Mouse (Mus musculus) hindbrain, embryonic 14.5 days (tissue): Measurements from ENCODE around the gene Rnf103. TPM values are rescaled to one million over a fixed set of nuclear protein-coding genes. Genes with fewer than 3 reads are reported as not detected.

Source experiments
- ATAC-seq: fragments of 200-750 bp; cut with Nextera tagmentation; 2 replicates; pipeline ENCODE4 v1.8.0; 2017; ENCODE audit warnings: moderate number of reproducible peaks, mild to moderate bottlenecking, moderate TSS enrichment, moderate library complexity; ENCODE audit not compliant: low FRiP score
- DNase-seq: peaks from one replicate; pipeline ENCODE4 v3.0.0-alpha.2; 2015; ENCODE audit warnings: low spot score
- H3K27ac ChIP-seq: fragments of 300-500 bp; sonication (generic); 2 replicates; pipeline ENCODE4 v1.5.1; 2014; ENCODE audit warnings: mild to moderate bottlenecking, moderate library complexity
- H3K27me3 ChIP-seq: fragments of 300-500 bp; sonication (generic); 2 replicates; pipeline ENCODE4 v1.6.1; 2014; ENCODE audit warnings: mild to moderate bottlenecking, low read length, mixed read lengths; ENCODE audit not compliant: control insufficient read depth, insufficient read depth
- H3K36me3 ChIP-seq: fragments of 300-500 bp; sonication (generic); replicated peaks from 2 replicates; pipeline ENCODE4 v1.6.1; 2014; ENCODE audit not compliant: control insufficient read depth, insufficient read depth
- H3K4me1 ChIP-seq: fragments of 300-500 bp; sonication (generic); replicated peaks from 2 replicates; pipeline ENCODE4 v1.6.1; 2014; ENCODE audit warnings: antibody characterized with exemption, low read length, mixed read lengths; ENCODE audit not compliant: control insufficient read depth, insufficient read depth
- H3K4me2 ChIP-seq: fragments of 300-500 bp; sonication (generic); replicated peaks from 2 replicates; pipeline ENCODE4 v1.6.1; 2014; ENCODE audit warnings: mild to moderate bottlenecking, moderate library complexity
- H3K4me3 ChIP-seq: fragments of 300-500 bp; sonication (generic); replicated peaks from 2 replicates; pipeline ENCODE4 v1.5.1; 2014; ENCODE audit warnings: mild to moderate bottlenecking, low read length
- H3K9ac ChIP-seq: fragments of 300-500 bp; sonication (generic); 2 replicates; pipeline ENCODE4 v1.6.1; 2014
- H3K9me3 ChIP-seq: fragments of 300-500 bp; sonication (generic); 2 replicates; pipeline ENCODE4 v1.6.1; 2016; ENCODE audit warnings: low read length; ENCODE audit not compliant: control insufficient read depth
- WGBS: fragments of 180-500 bp; shearing (Covaris S2); extraction: QIAGEN DNeasy Blood & Tissue Kit; methylation state at CpG from one replicate; pipeline ENCODE4 v1.1.7; 2014; 5-methylcytosine and 5-hydroxymethylcytosine counted together
- polyA plus RNA-seq: library from polyadenylated mRNA; unstranded; fragments of >200 nt; fragmentation: Nextera tagmentation; extraction: Ambion mirVana; gene quantifications from 2 replicates; pipeline ENCODE4 v1.2.1, GENCODE M21; 2014

The Rnf103 gene
- polyA plus RNA-seq, 1 experiment from 2014 or later: 31.1 TPM

- Histone ChIP-seq H3K4me2 (no peak overlapping the region), H3K9me3 (no peaks in the 10 kb centered on the region), H3K27ac (no peak overlapping the region), H3K27me3 (no peaks in the 10 kb centered on the region), H3K9ac (no peak overlapping the region), H3K36me3 (peaks cover 78% of the 10 kb centered on the region), H3K4me3 (no peak overlapping the region), H3K4me1 (no peaks in the 10 kb centered on the region)
- 85% methylated on average over 4 of the region's 4 CpGs for WGBS
- ATAC-seq (no peak), DNase-seq (no peak)
These were observed 10.4 kb downstream of the Rnf103 start for GRCm38 (mm10) chr6:71504091-71504490.

GRCm38 (mm10) chr6:71505671-71506070 lies 12.0 kb downstream of the Rnf103 start:
- 92% methylated on average over 2 of the region's 2 CpGs for WGBS
- peaks cover 78% of the 10 kb centered on the region for H3K36me3 ChIP-seq
- H3K4me1 ChIP-seq: no peaks in the 10 kb centered on the region
- no peak overlapping the region for H3K4me3 ChIP-seq
- H3K27ac ChIP-seq: no peak overlapping the region
- DNase-seq (no peak), ATAC-seq (no peak)
- no peak overlapping the region for H3K4me2 ChIP-seq
- H3K9ac ChIP-seq: no peak overlapping the region
- H3K27me3 ChIP-seq: no peaks in the 10 kb centered on the region
- H3K9me3 ChIP-seq: no peaks in the 10 kb centered on the region

- Histone ChIP-seq H3K9ac (no peak overlapping the region), H3K27ac (no peak overlapping the region), H3K36me3 (peaks cover 4% of the 10 kb centered on the region), H3K4me3 (no peak overlapping the region), H3K9me3 (no peaks in the 10 kb centered on the region), H3K4me1 (no peaks in the 10 kb centered on the region), H3K4me2 (no peak overlapping the region), H3K27me3 (no peaks in the 10 kb centered on the region)
- ATAC-seq: no peak
- no peak for DNase-seq
- WGBS: 90% methylated on average over 4 of the region's 4 CpGs
These were observed 25.8 kb downstream of the Rnf103 start for GRCm38 (mm10) chr6:71519476-71519875.

GRCm38 (mm10) chr6:71525556-71525955 lies 31.9 kb downstream of the Rnf103 start:
- Histone ChIP-seq H3K9me3 (no peaks in the 10 kb centered on the region), H3K36me3 (no peaks in the 10 kb centered on the region), H3K9ac (no peak overlapping the region), H3K4me3 (no peak overlapping the region), H3K4me1 (no peaks in the 10 kb centered on the region), H3K4me2 (no peak overlapping the region), H3K27me3 (no peaks in the 10 kb centered on the region), H3K27ac (no peak overlapping the region)
- ATAC-seq (no peak), DNase-seq (no peak)
- WGBS: 69% methylated on average over 3 of the region's 3 CpGs

- H3K4me1 ChIP-seq: no peaks in the 10 kb centered on the region
- ATAC-seq (no peak), DNase-seq (no peak)
- no peak overlapping the region for H3K4me2 ChIP-seq
- WGBS: 91% methylated on average over 10 of the region's 10 CpGs
- no peaks in the 10 kb centered on the region for H3K27me3 ChIP-seq
- H3K36me3 ChIP-seq: no peaks in the 10 kb centered on the region
- no peak overlapping the region for H3K27ac ChIP-seq
- H3K9ac ChIP-seq: no peak overlapping the region
- H3K4me3 ChIP-seq: no peak overlapping the region
- no peaks in the 10 kb centered on the region for H3K9me3 ChIP-seq
These were observed 33.4 kb downstream of the Rnf103 start for GRCm38 (mm10) chr6:71527056-71527455.

GRCm38 (mm10) chr6:71527826-71528225 lies 34.1 kb downstream of the Rnf103 start:
- 90% methylated on average over 9 of the region's 9 CpGs for WGBS
- no peaks in the 10 kb centered on the region for H3K9me3 ChIP-seq
- ATAC-seq: no peak
- H3K4me3 ChIP-seq: no peak overlapping the region
- no peak overlapping the region for H3K4me2 ChIP-seq
- no peak overlapping the region for H3K27ac ChIP-seq
- no peaks in the 10 kb centered on the region for H3K36me3 ChIP-seq
- no peaks in the 10 kb centered on the region for H3K27me3 ChIP-seq
- DNase-seq: no peak
- H3K4me1 ChIP-seq: no peaks in the 10 kb centered on the region
- H3K9ac ChIP-seq: no peak overlapping the region

- WGBS: 84% methylated on average over 8 of the region's 8 CpGs
- Histone ChIP-seq H3K36me3 (no peaks in the 10 kb centered on the region), H3K9me3 (no peaks in the 10 kb centered on the region), H3K4me3 (no peak overlapping the region), H3K4me1 (no peaks in the 10 kb centered on the region), H3K27me3 (no peaks in the 10 kb centered on the region), H3K27ac (no peak overlapping the region), H3K4me2 (no peak overlapping the region), H3K9ac (no peak overlapping the region)
- DNase-seq (no peak), ATAC-seq (no peak)
These were observed 36.5 kb downstream of the Rnf103 start for GRCm38 (mm10) chr6:71530176-71530575.

- Histone ChIP-seq H3K4me3 (no peak overlapping the region), H3K27me3 (no peaks in the 10 kb centered on the region), H3K27ac (no peak overlapping the region), H3K9ac (no peak overlapping the region), H3K4me2 (no peak overlapping the region), H3K9me3 (no peaks in the 10 kb centered on the region), H3K4me1 (no peaks in the 10 kb centered on the region), H3K36me3 (no peaks in the 10 kb centered on the region)
- ATAC-seq: no peak
- no peak for DNase-seq
These were observed 43.6 kb downstream of the Rnf103 start for GRCm38 (mm10) chr6:71537286-71537685.

- ATAC-seq (peak; percentile 98), DNase-seq (peak; percentile 95)
- Histone ChIP-seq H3K9me3 (no peaks in the 10 kb centered on the region), H3K4me3 (peak within 1 kb of the TSS; percentile 68), H3K4me2 (peak within 1 kb of the TSS; percentile 78), H3K9ac (peak within 1 kb of the TSS; percentile 85), H3K36me3 (no peaks in the 10 kb centered on the region; the same call in 1 of the 2 replicates), H3K4me1 (peaks cover 4% of the 10 kb centered on the region), H3K27ac (peak within 1 kb of the TSS; percentile 97), H3K27me3 (no peaks in the 10 kb centered on the region)
- WGBS: under 1% methylated on average over 59 of the region's 59 CpGs
These were observed 50.2 kb downstream of the Rnf103 start, which contains the start of gene Chmp3 for GRCm38 (mm10) chr6:71543686-71544499. Gene Chmp3 (plus strand): TSS chr6:71543797.
